Mouse (Mus musculus): ENCODE results near the gene Gm36028. TPM values are rescaled to one million over a fixed set of nuclear protein-coding genes. Genes with fewer than 3 reads are reported as not detected.

Gene Gm36028
- not detected in 2 replicates for polyA plus RNA-seq (2012; ENCODE audit: low replicate concordance)

GRCm38 (mm10) chr16:37861029-37861428 is at the start of gene Gm36028:
Gene Gm36028 (minus strand): TSS chr16:37861146.

GRCm38 (mm10) chr16:37867791-37868505 is 7.0 kb upstream of the Gm36028 start, which contains the start of gene Lrrc58:
Gene Lrrc58 (plus strand): TSS chr16:37868389.

Other genes starting within 250 kb of the Gm36028 start
- gene Ndufb4, start 206.7 kb downstream of the Gm36028 start, polyA plus RNA-seq (2012; ENCODE audit: low replicate concordance): 75.9 and 86.6 TPM in 2 replicates
- 0.10 and 0.64 TPM in 2 replicates for gene Fstl1, start 84.3 kb downstream of the Gm36028 start, polyA plus RNA-seq (2012; ENCODE audit: low replicate concordance)
- gene Lrrc58, start 7.2 kb upstream of the Gm36028 start, polyA plus RNA-seq (2012; ENCODE audit: low replicate concordance): 2.9 and 3.7 TPM in 2 replicates
- 0.05 and 0.06 TPM in 2 replicates for gene Gpr156, start 55.4 kb upstream of the Gm36028 start, polyA plus RNA-seq (2012; ENCODE audit: low replicate concordance)
- gene Gsk3b, start 227.9 kb upstream of the Gm36028 start, polyA plus RNA-seq (2012; ENCODE audit: low replicate concordance): 16.0 and 23.8 TPM in 2 replicates

Measured in leukemia stem cell, adult 10-12 weeks (primary cell).